Mouse (Mus musculus) 3134 (cell line): ENCODE measurements at regions not wholly inside any gene's neighbourhood (a gene's known extent, or its start where the extent isn't known, plus 50 kb on each side); places are given as distances from the start of the nearest gene placed in this dataset.

ENCODE experiments used
- DNase-seq: peaks from one replicate; pipeline ENCODE4 v3.0.0-alpha.2; 2011; ENCODE audit warnings: low spot score; ENCODE audit not compliant: insufficient read length; ENCODE audit errors: extremely low read depth

- DNase-seq: peak; percentile 3
These were observed 224.3 kb upstream of the Pot1a start for GRCm38 (mm10) chr6:26033392-26033791.

GRCm38 (mm10) chr6:26015388-26015787 lies 206.3 kb upstream of the Pot1a start:
- no peak for DNase-seq

GRCm38 (mm10) chr6:25994044-25994443 lies 185.0 kb upstream of the Pot1a start:
- DNase-seq: no peak

- DNase-seq: no peak
These were observed 169.3 kb upstream of the Pot1a start for GRCm38 (mm10) chr6:25978171-25978847.

- DNase-seq: no peak
These were observed 156.4 kb upstream of the Pot1a start for GRCm38 (mm10) chr6:25965452-25965851.

GRCm38 (mm10) chr6:25931148-25931553 lies 122.1 kb upstream of the Pot1a start:
- DNase-seq: peak; percentile 72

- DNase-seq: no peak
These were observed 108.9 kb upstream of the Pot1a start for GRCm38 (mm10) chr6:25917852-25918465.

GRCm38 (mm10) chr6:25914122-25914521 lies 105.1 kb upstream of the Pot1a start:
- DNase-seq: no peak

GRCm38 (mm10) chr6:25899944-25900343 lies 90.9 kb upstream of the Pot1a start:
- DNase-seq: no peak

- DNase-seq: no peak
These were observed 85.6 kb upstream of the Pot1a start for GRCm38 (mm10) chr6:25894454-25895250.

GRCm38 (mm10) chr6:25867922-25868321 lies 58.9 kb upstream of the Pot1a start:
- DNase-seq: no peak
